ENCODE assay signal across 8 mouse cellular contexts in the genomic region with DNA sequence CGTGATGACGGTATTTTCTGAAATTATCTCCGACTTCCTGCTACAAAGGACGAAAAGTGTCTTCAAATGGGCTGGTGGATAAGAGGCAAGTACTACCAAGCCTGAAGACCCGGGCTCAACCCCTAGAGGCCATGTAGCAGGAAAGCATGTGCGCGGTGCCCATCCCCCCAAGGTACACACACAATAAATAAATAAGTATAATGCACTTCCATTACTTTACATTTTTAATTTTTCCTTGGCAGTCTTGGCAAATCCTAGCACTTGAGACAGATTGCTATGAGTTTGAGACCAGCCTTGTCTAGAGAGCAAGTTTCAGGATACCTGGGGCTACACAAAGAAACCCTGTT. TPM values are rescaled to one million over a fixed set of nuclear protein-coding genes. Genes with fewer than 3 reads are reported as not detected.
DNase-seq lines count a peak whose midpoint lies in the region; ATAC-seq lines count a peak whose summit lies in the region.

No protein-coding gene starts in this region.

- H3K27ac ChIP-seq in heart, embryonic 14.5 days (replicated peaks in 1 of 2; ENCODE audit: control insufficient read depth in 1 of 2, insufficient read depth in 1 of 2, low read depth in 2 of 2, low read length in 2 of 2): no peak overlapping the region
- no peak overlapping the region for H3K27ac ChIP-seq in hindbrain, embryonic 12.5 days
- peak overlapping the region; percentile 93 for H3K27ac ChIP-seq in midbrain, embryonic 11.5 days (ENCODE audit: low read depth, low read length)

- H3K9me3 ChIP-seq in heart, embryonic 14.5 days (ENCODE audit: control insufficient read depth, low read length): no peaks in the 10 kb centered on the region
- H3K9me3 ChIP-seq in hindbrain, embryonic 12.5 days (replicated peaks): no peaks in the 10 kb centered on the region
- H3K9me3 ChIP-seq in midbrain, embryonic 11.5 days (ENCODE audit: control insufficient read depth, low read length): no peaks in the 10 kb centered on the region

- H3K4me3 ChIP-seq in heart, embryonic 14.5 days (ENCODE audit: control insufficient read depth in 1 of 2, insufficient read depth in 1 of 2, low read depth in 1 of 2, low read length in 2 of 2): peak overlapping the region; percentile 3 to 23; a peak in 3 of 4 replicates
- H3K4me3 ChIP-seq in hindbrain, embryonic 12.5 days: no peak overlapping the region
- H3K4me3 ChIP-seq in midbrain, embryonic 11.5 days (ENCODE audit: low read depth, low read length): peak overlapping the region; percentile 6; the same call in 1 of the 2 replicates

- peaks cover 2 to 9% of the 10 kb centered on the region in 2 experiments; a peak in 2 of 4 replicates for H3K4me1 ChIP-seq in heart, embryonic 14.5 days (ENCODE audit: control insufficient read depth in 2 of 2, insufficient read depth in 2 of 2, low read length in 2 of 2)
- H3K4me1 ChIP-seq in hindbrain, embryonic 12.5 days: peaks cover 19% of the 10 kb centered on the region
- H3K4me1 ChIP-seq in midbrain, embryonic 11.5 days (ENCODE audit: control insufficient read depth, insufficient read depth, low read length): peaks cover 22% of the 10 kb centered on the region

- H3K4me2 ChIP-seq in heart, embryonic 14.5 days (ENCODE audit: low read length): peak overlapping the region; percentile 66
- peak overlapping the region; percentile 43 for H3K4me2 ChIP-seq in hindbrain, embryonic 12.5 days (replicated peaks)
- peak overlapping the region; percentile 57 for H3K4me2 ChIP-seq in midbrain, embryonic 11.5 days

- H3K9ac ChIP-seq in heart, embryonic 14.5 days (ENCODE audit: low read length): peak overlapping the region; percentile 43; the same call in 1 of the 2 replicates
- no peak overlapping the region for H3K9ac ChIP-seq in hindbrain, embryonic 12.5 days
- H3K9ac ChIP-seq in midbrain, embryonic 11.5 days (ENCODE audit: low read length): peak overlapping the region; percentile 37; the same call in 1 of the 2 replicates

- DNase-seq in heart, postnatal 4 days: no peak
- DNase-seq in R1 (ENCODE audit: low read depth, low spot score): peak; percentile 72
- peak; percentile 88 for DNase-seq in midbrain, embryonic 11.5 days (ENCODE audit: low spot score, missing footprints)
- no peak for DNase-seq in layer of hippocampus, adult 9-10 months (ENCODE audit: low spot score)
- no peak for DNase-seq in right cerebral cortex, postnatal 10 days (ENCODE audit: low spot score in 2 of 2)
- no peak for DNase-seq in spleen, postnatal 14 days (ENCODE audit: low spot score in 2 of 2)

- H3K36me3 ChIP-seq in heart, embryonic 14.5 days (ENCODE audit: control insufficient read depth, insufficient read depth, low read length): no peaks in the 10 kb centered on the region
- H3K36me3 ChIP-seq in hindbrain, embryonic 12.5 days: no peaks in the 10 kb centered on the region
- H3K36me3 ChIP-seq in midbrain, embryonic 11.5 days (ENCODE audit: control insufficient read depth, insufficient read depth, low read length): no peaks in the 10 kb centered on the region

- H3K27me3 ChIP-seq in heart, embryonic 14.5 days (ENCODE audit: control insufficient read depth, insufficient read depth, low read length): no peaks in the 10 kb centered on the region
- H3K27me3 ChIP-seq in hindbrain, embryonic 12.5 days: no peaks in the 10 kb centered on the region
- H3K27me3 ChIP-seq in midbrain, embryonic 11.5 days (ENCODE audit: control insufficient read depth, insufficient read depth, low read length): no peaks in the 10 kb centered on the region

- ATAC-seq in heart, embryonic 14.5 days (ENCODE audit: insufficient number of reproducible peaks, insufficient read depth, low FRiP score, low read depth): no peak
- ATAC-seq in hindbrain, embryonic 12.5 days (ENCODE audit: low FRiP score): no peak
- ATAC-seq in midbrain, embryonic 11.5 days (ENCODE audit: low FRiP score): peak; percentile 10; the same call in 1 of the 2 replicates

- WGBS in heart, embryonic 14.5 days: 43% methylated on average over 7 of the region's 7 CpGs
- WGBS in hindbrain, embryonic 12.5 days: 49% methylated on average over 7 of the region's 7 CpGs
- 30% methylated on average over 7 of the region's 7 CpGs for WGBS in midbrain, embryonic 11.5 days

RNA-seq across cellular contexts. Expression of gene Tgif1, which starts 20.4 kb away (rescaled TPM):
- 17.3 and 17.7 TPM in 2 replicates for polyA plus RNA-seq in heart, embryonic 14.5 days (2014; fragmentation: Nextera tagmentation; extraction: Ambion mirVana)
- 10 to 100 TPM; 13.7 to 15.5 TPM for total RNA-seq in heart, postnatal 4 days (2021)
- polyA plus RNA-seq in hindbrain, embryonic 12.5 days (2016; fragmentation: Nextera tagmentation; extraction: Ambion mirVana): 66.8 and 68.7 TPM in 2 replicates
- polyA plus RNA-seq in midbrain, embryonic 11.5 days (2014; fragmentation: Nextera tagmentation; extraction: Ambion mirVana): 53.0 and 58.4 TPM in 2 replicates

Comparison
In these comparisons a context has a peak if more than half of its experiments do, and no peak if none do; other contexts are left out.
1. DNase-seq: peak in R1 (single experiment) and midbrain, embryonic 11.5 days (single experiment); none in heart, postnatal 4 days (single experiment), layer of hippocampus, adult 9-10 months (single experiment), right cerebral cortex, postnatal 10 days (0 of 2) and spleen, postnatal 14 days (0 of 2).
2. Peak in every context shown above with its lines, with median percentiles within 50 percentile points of each other: H3K4me2 ChIP-seq.